In the genomic region with DNA sequence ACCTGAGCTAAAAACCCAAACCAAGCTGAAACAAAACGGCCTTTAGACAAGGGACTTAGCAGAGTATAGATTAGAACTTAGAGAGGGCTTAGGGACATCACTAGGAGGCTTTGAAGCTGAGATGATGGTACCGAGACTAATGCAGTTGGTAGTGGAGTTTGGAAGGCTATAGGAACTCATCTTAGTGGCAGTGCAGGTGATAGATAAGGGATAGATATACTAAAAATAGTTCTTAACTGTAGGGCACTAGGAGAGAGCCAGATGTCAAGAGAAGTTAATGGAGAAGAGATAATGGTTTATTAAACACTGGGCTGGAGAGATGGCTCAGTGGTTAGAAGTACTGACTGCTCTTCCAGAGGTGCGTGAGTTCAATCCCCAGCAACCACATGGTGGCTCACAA, we compare ENCODE assay signal across 12 mouse cellular contexts.
"Had no signal": no experiment of that assay in that cellular context is flagged by ENCODE, and none has a peak within 500 bp of the region (broad histone marks: within the 10 kb centered on the region; RNA-seq: fewer than 3 reads in every experiment).

No protein-coding gene starts in this region.

- H3K4me3 ChIP-seq: kidney, embryonic 15.5 days; left cerebral cortex, adult 2 months; limb, embryonic 12.5 days; lung, embryonic 15.5 days; midbrain, embryonic 10.5 days; myocyte; neural tube, embryonic 15.5 days had no signal

- DNase-seq: kidney, adult 18-20 months; kidney, postnatal 14 days; midbrain, embryonic 14.5 days; right cerebral cortex, postnatal 4 days had no signal

- H3K36me3 ChIP-seq: kidney, embryonic 15.5 days; limb, embryonic 12.5 days; lung, embryonic 15.5 days; midbrain, embryonic 10.5 days; neural tube, embryonic 15.5 days had no signal

- H3K27me3 ChIP-seq: kidney, embryonic 15.5 days; limb, embryonic 12.5 days; lung, embryonic 15.5 days; neural tube, embryonic 15.5 days had no signal

- H3K27ac ChIP-seq: kidney, embryonic 15.5 days; left cerebral cortex, adult 2 months; limb, embryonic 12.5 days; lung, embryonic 15.5 days; midbrain, embryonic 10.5 days; neural tube, embryonic 15.5 days had no signal

- H3K4me2 ChIP-seq: kidney, embryonic 15.5 days; limb, embryonic 12.5 days; lung, embryonic 15.5 days; neural tube, embryonic 15.5 days had no signal

- ATAC-seq: hindbrain, embryonic 16.5 days had no signal

- H3K9ac ChIP-seq: kidney, embryonic 15.5 days; limb, embryonic 12.5 days; lung, embryonic 15.5 days; neural tube, embryonic 15.5 days had no signal

- H3K9me3 ChIP-seq: kidney, embryonic 15.5 days; limb, embryonic 12.5 days; lung, embryonic 15.5 days; midbrain, embryonic 10.5 days; neural tube, embryonic 15.5 days had no signal
